Mouse (Mus musculus) kidney, embryonic 16.5 days (tissue): ENCODE results near the gene Zfp423. TPM values are rescaled to one million over a fixed set of nuclear protein-coding genes. Genes with fewer than 3 reads are reported as not detected.

Experiments
- ATAC-seq: fragments of 200-750 bp; cut with Nextera tagmentation; 2 replicates; pipeline ENCODE4 v1.8.0; 2017; ENCODE audit warnings: moderate TSS enrichment; ENCODE audit not compliant: low FRiP score, low TSS enrichment
- H3K27ac ChIP-seq: fragments of 300-500 bp; sonication (generic); 2 replicates; pipeline ENCODE4 v1.5.1; 2014; ENCODE audit warnings: low read length
- H3K27me3 ChIP-seq: fragments of 300-500 bp; sonication (generic); 2 replicates; pipeline ENCODE4 v1.6.1; 2014; ENCODE audit warnings: low read length, control low read depth, mixed read lengths; ENCODE audit not compliant: insufficient read depth
- H3K36me3 ChIP-seq: fragments of 300-500 bp; sonication (generic); 2 replicates; pipeline ENCODE4 v1.6.1; 2014; ENCODE audit warnings: low read length, control low read depth, mixed read lengths; ENCODE audit not compliant: insufficient read depth
- H3K4me1 ChIP-seq: fragments of 300-500 bp; sonication (generic); 2 replicates; pipeline ENCODE4 v1.6.1; 2014; ENCODE audit warnings: low read length, control low read depth, mixed read lengths; ENCODE audit not compliant: insufficient read depth
- H3K4me2 ChIP-seq: fragments of 300-500 bp; sonication (generic); replicated peaks from 2 replicates; pipeline ENCODE4 v1.6.1; 2014; ENCODE audit warnings: low read depth, low read length
- H3K4me3 ChIP-seq: fragments of 300-500 bp; sonication (generic); 2 replicates; pipeline ENCODE4 v1.5.1; 2014; ENCODE audit warnings: mild to moderate bottlenecking, low read length
- H3K9ac ChIP-seq: fragments of 300-500 bp; sonication (generic); replicated peaks from 2 replicates; pipeline ENCODE4 v1.6.1; 2014; ENCODE audit warnings: low read length
- H3K9me3 ChIP-seq: fragments of 300-500 bp; sonication (generic); 2 replicates; pipeline ENCODE4 v1.6.1; 2016; ENCODE audit warnings: low read length, control low read depth
- WGBS: fragments of 180-500 bp; shearing (Covaris S2); extraction: QIAGEN DNeasy Blood & Tissue Kit; methylation state at CpG from one replicate; pipeline ENCODE4 v1.1.7; 2014; 5-methylcytosine and 5-hydroxymethylcytosine counted together
- polyA plus RNA-seq: library from polyadenylated mRNA; unstranded; fragments of >200 nt; fragmentation: Nextera tagmentation; extraction: Ambion mirVana; gene quantifications from 2 replicates; pipeline ENCODE4 v1.2.1, GENCODE M21; 2015

The Zfp423 gene
- polyA plus RNA-seq, 1 experiment from 2014 or later: 11.4 TPM

DNA sequence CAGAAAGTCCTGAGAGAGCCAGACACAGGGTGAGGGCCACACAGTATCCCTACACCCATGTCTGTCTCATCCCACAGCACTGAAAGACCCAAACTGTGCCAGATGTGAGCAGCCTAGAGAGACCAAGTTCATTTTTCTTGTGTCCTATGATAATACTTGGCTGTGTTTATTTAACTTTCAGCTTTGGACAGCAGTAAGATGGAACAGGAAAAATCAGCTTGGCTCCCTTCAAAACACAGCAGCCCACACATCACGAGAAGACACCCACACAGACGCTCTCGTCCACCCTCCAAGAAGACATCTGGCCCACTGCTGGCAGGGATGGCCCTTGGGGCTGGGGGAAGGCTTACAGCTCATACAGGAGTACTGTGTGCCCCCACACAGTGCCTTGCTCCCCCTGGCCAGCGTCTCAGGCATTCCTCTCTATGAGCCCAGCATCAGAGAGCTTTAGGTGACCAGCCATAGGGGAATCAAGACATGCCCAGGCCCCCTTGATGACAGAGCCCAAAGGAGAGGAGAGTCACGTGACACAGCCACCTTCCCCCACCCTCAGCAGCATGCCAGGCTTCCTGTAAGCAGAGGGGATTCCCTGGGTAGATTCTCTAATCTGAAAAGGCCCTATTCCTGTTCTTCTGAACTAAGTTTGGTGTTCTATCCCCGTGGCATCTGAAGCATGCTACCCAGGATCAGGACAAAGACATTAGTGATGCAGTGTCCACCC, 45.0 kb downstream of the Zfp423 start:
- Histone ChIP-seq H3K4me2 (no peak overlapping the region), H3K4me1 (peaks cover 59% of the 10 kb centered on the region)

DNA sequence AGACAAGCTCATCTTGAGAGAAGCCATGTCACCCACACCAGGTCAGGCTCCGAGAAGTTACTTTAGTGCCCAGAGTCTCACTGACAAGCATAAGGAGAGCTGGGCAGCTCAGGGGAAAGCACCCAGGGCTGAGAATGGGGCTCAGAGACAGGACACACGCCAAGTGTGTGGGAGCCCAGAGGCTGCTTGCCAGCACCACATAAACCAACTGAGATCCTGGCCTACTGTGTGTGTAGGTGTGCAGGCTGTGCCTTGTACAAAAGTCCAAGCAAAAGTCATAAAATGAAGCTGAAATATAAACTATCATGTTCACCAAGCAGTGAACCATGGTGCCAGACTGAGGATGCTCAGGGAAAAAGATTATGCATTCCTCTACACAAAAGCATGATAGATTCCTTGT, 50.5 kb downstream of the Zfp423 start:
- Histone ChIP-seq H3K4me2 (no peak overlapping the region), H3K27me3 (no peaks in the 10 kb centered on the region), H3K9me3 (no peaks in the 10 kb centered on the region), H3K27ac (no peak overlapping the region), H3K4me3 (no peak overlapping the region), H3K9ac (no peak overlapping the region), H3K36me3 (no peaks in the 10 kb centered on the region), H3K4me1 (peaks cover 26% of the 10 kb centered on the region)
- WGBS: 78% methylated on average over 2 of the region's 2 CpGs
- no peak for ATAC-seq

More for the DNA sequence above, 45.0 kb downstream of the Zfp423 start:
- Histone ChIP-seq H3K36me3 (no peaks in the 10 kb centered on the region), H3K9me3 (no peaks in the 10 kb centered on the region), H3K27me3 (no peaks in the 10 kb centered on the region), H3K9ac (no peak overlapping the region), H3K27ac (peak overlapping the region; percentile 41; the same call in 1 of the 2 replicates), H3K4me3 (no peak overlapping the region)
- 0 out of 2 replicates have a peak, but pooled peaks have one; percentile 33 for ATAC-seq
- 37% methylated on average over 6 of the region's 6 CpGs for whole genome bisulfite sequencing

DNA sequence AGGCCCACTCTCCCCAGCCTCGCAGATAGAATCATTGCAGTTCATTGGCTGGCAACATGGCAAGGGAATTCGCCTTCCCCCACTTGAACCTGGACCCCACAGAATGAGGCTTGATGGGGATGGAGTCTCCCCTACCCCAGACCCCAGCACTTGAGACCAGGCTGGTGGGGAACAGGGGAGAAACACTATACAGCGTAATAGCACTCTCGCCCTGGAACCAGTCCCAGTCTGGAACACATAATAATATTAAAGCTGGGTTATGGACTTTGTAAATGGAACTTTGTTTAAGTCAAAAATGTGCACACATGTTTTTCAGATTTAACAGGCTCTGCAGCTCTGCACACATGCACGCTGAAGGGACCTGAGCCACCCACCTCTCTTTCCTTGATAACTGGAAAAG, 54.0 kb downstream of the Zfp423 start:
- no peaks in the 10 kb centered on the region for H3K9me3 ChIP-seq
- 92% methylated on average over 5 of the region's 5 CpGs for WGBS
- no peak overlapping the region for H3K4me3 ChIP-seq
- no peak overlapping the region for H3K27ac ChIP-seq
- H3K4me2 ChIP-seq: no peak overlapping the region
- ATAC-seq: no peak
- H3K9ac ChIP-seq: no peak overlapping the region
- no peaks in the 10 kb centered on the region for H3K4me1 ChIP-seq
- no peaks in the 10 kb centered on the region for H3K27me3 ChIP-seq
- no peaks in the 10 kb centered on the region for H3K36me3 ChIP-seq

DNA sequence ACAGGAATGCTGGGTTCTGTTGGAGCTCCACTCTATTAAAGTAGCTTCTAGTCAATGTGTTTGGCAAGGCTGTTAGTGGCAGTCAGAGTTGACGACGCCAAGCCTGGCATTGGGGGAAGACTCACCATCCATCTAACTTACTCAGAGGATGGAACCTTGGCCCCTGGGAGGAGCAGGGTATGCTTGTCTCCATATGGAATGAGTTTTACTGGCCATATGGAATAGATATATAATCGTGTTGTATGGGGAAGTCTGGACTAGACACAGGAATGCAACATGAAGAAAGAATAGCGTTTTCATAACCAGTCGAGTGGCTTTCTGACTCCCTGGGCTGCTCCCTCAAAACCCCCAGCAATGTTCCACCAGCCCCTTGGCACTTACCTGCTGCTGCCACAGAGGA, 55.3 kb downstream of the Zfp423 start:
- Histone ChIP-seq H3K36me3 (no peaks in the 10 kb centered on the region), H3K4me3 (no peak overlapping the region), H3K9me3 (no peaks in the 10 kb centered on the region), H3K27ac (no peak overlapping the region), H3K4me2 (no peak overlapping the region), H3K27me3 (no peaks in the 10 kb centered on the region), H3K9ac (no peak overlapping the region), H3K4me1 (no peaks in the 10 kb centered on the region)
- no peak for ATAC-seq
- 78% methylated on average over 5 of the region's 5 CpGs for WGBS

DNA sequence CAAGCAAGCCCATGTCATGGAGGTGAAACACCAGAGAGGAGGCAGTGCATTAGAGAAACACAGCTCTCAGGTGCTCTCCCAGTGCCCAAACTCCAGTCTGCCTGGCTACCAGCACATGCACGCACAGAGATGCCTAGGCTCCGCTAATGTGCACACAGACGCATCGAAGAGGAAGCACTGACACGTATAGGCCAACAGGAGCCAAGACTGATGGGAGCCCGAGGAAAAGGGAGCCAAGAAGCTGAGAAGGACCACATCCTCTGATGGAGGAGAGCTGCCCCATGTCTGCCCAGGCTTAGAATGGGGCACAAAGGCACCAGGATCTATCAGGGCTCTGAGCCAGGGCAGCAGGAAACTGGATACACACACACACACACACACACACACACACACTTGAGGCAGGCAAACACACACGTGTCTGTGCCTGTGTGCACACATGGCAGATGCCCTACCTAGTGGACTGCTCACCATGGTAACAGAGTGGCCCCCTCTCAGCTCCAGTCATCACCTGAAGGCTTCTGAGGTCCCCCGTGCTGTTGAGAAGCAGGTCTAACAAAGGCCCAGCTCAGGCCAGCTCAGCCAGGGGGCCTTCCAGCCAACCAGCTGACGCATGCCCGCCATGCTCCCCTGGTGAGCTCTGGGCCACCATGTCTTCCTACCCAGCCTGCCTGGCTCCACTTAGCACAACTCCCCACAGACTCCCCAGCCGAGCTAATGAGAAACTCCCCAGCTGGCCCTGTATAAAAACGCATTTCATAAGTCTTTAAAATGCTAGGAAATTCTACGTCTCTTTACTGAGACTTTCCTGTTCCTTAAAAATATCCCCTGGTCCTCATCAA, 64.0 kb downstream of the Zfp423 start:
- Histone ChIP-seq H3K9ac (no peak overlapping the region), H3K4me1 (peaks cover 48% of the 10 kb centered on the region), H3K27me3 (no peaks in the 10 kb centered on the region), H3K27ac (no peak overlapping the region), H3K4me2 (no peak overlapping the region), H3K36me3 (no peaks in the 10 kb centered on the region), H3K9me3 (no peaks in the 10 kb centered on the region), H3K4me3 (no peak overlapping the region)
- no peak for ATAC-seq
- 69% methylated on average over 12 of the region's 13 CpGs for WGBS

DNA sequence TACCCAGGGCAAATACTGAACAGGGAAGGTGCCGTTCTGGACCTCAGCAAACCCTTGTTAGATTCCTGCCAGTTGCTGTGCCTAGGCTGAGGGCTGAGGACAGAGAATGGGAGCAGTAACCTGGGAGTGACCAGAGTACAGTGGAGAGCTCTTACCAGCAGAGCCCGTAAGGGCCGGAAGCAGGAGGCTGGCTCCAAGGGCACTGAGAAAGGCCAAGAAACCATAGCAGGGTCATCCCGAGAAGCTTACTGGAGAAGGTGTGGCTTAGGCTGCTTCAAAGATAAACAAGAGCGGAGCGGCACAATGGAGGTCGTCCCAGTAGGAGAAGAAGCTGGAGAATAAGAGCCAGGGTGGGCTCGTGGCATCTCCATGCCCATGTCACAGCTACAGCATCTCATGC, 65.1 kb downstream of the Zfp423 start:
- H3K4me1 ChIP-seq: peaks cover 54% of the 10 kb centered on the region
- no peak overlapping the region for H3K9ac ChIP-seq
- no peaks in the 10 kb centered on the region for H3K9me3 ChIP-seq
- H3K4me3 ChIP-seq: no peak overlapping the region
- no peak overlapping the region for H3K4me2 ChIP-seq
- 49% methylated on average over 8 of the region's 8 CpGs for WGBS
- no peak overlapping the region for H3K27ac ChIP-seq
- no peaks in the 10 kb centered on the region for H3K27me3 ChIP-seq
- H3K36me3 ChIP-seq: no peaks in the 10 kb centered on the region
- ATAC-seq: no peak

DNA sequence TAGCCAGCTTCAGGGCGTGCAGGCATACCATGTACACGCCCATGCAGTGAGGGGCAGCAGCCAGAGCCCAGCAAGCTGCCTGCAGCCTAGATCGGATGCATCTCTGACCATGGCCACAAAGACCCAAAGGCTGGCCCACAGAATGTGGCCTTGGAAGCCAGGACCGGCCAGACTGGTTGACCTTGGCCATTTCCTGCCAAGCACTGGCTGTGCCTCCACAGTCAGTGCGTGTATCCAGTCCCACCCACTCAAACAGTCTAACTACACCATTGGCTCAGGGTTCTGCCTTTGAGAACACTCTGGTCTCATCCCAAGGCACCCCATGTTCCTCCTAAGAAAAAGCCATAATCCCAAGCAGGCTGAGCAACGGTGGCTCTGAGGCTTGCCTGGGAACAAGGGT, 65.8 kb downstream of the Zfp423 start:
- WGBS: 38% methylated on average over 6 of the region's 6 CpGs
- no peaks in the 10 kb centered on the region for H3K27me3 ChIP-seq
- H3K36me3 ChIP-seq: no peaks in the 10 kb centered on the region
- ATAC-seq: no peak
- H3K4me3 ChIP-seq: no peak overlapping the region
- no peak overlapping the region for H3K4me2 ChIP-seq
- peaks cover 61% of the 10 kb centered on the region for H3K4me1 ChIP-seq
- no peaks in the 10 kb centered on the region for H3K9me3 ChIP-seq
- H3K27ac ChIP-seq: no peak overlapping the region
- H3K9ac ChIP-seq: no peak overlapping the region

DNA sequence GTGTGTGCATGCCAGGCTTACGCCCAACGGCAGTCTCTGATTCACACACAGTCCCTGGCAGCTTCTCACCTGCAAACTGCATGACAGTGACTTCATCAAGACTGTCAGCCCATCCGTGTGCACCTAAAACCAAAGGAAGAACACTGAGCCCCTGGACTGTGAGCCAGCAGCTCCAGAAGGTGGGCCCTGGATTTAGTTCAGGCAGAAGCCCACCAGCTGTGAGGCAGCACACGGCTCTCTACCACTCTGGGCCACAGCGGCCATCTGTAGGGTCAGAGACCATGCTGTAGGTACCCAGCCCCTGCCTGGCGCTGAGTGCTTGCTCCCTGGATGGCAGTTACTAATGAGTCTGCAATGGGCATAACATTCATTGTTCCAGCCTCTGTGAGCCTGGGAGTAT, 66.5 kb downstream of the Zfp423 start:
- no peak for ATAC-seq
- no peaks in the 10 kb centered on the region for H3K9me3 ChIP-seq
- no peak overlapping the region for H3K4me2 ChIP-seq
- no peak overlapping the region for H3K4me3 ChIP-seq
- H3K9ac ChIP-seq: no peak overlapping the region
- H3K36me3 ChIP-seq: no peaks in the 10 kb centered on the region
- H3K27ac ChIP-seq: 0 out of 2 replicates have a peak overlapping the region, but pooled peaks have one; percentile 55
- no peaks in the 10 kb centered on the region for H3K27me3 ChIP-seq
- 74% methylated on average over 6 of the region's 6 CpGs for WGBS
- H3K4me1 ChIP-seq: peaks cover 64% of the 10 kb centered on the region

DNA sequence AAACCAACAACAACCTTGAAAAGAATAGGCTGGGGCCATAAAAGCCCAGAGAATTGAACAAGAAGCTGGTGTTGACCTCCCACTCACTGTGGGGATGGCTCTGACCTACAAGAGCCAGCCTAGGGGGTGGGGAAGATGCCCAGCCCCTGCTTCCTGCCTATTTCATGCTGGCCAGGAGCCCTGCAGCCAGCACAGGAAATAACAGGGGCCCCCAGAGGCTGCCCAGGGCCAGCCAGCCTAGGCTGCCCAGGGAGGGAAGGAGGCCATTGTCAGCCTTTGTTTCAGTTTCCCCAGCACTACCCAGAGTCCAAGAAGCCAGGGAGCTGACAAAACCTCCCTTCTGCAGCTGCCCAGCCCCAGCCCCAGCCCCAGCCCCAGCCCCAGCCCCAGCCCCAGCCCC, 67.5 kb downstream of the Zfp423 start:
- Histone ChIP-seq H3K4me1 (peaks cover 64% of the 10 kb centered on the region), H3K27me3 (no peaks in the 10 kb centered on the region), H3K4me2 (no peak overlapping the region), H3K9ac (0 out of 2 replicates have a peak overlapping the region, but pooled peaks have one; percentile 26), H3K27ac (0 out of 2 replicates have a peak overlapping the region, but pooled peaks have one; percentile 34), H3K9me3 (no peaks in the 10 kb centered on the region), H3K36me3 (no peaks in the 10 kb centered on the region), H3K4me3 (no peak overlapping the region)
- no peak for ATAC-seq

DNA sequence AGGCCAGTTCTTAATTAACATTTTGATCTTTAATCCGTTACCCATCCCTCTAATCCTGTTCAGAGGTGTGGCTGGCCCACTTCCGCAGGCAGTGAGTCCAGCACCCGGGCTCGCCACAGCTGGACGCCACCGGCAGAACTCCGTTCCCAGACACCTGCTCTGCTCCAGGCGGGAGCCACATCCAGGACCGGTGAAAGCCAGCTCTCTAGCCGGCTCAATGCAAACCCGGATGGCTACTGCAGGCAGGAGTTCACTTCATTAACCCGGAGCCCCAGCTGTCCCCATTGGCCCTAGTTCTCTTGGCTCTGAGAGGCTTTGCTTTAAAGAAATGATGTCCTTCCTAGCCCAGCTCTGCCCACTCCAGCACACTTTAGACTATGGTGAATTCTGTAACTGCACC, 71.4 kb downstream of the Zfp423 start:
- H3K4me3 ChIP-seq: no peak overlapping the region
- peaks cover 32% of the 10 kb centered on the region for H3K4me1 ChIP-seq
- no peaks in the 10 kb centered on the region for H3K36me3 ChIP-seq
- H3K9me3 ChIP-seq: no peaks in the 10 kb centered on the region
- ATAC-seq: no peak
- H3K27me3 ChIP-seq: no peaks in the 10 kb centered on the region
- WGBS: 54% methylated on average over 12 of the region's 12 CpGs
- H3K27ac ChIP-seq: no peak overlapping the region
- H3K9ac ChIP-seq: no peak overlapping the region
- no peak overlapping the region for H3K4me2 ChIP-seq
